Mouse (Mus musculus) liver, adult (tissue): ENCODE results near the gene Wnt3a.

ENCODE experiments used
- GATA4 ChIP-seq: IDR thresholded peaks from 2 replicates; pipeline ENCODE4 v1.6.1; 2014; ENCODE audit warnings: mild to moderate bottlenecking, low read length; ENCODE audit not compliant: insufficient replicate concordance

Gene Wnt3a

GRCm38 (mm10) chr11:59290702-59291303 lies at the start of gene Wnt3a:
Wnt3a (minus strand) TSS chr11:59290752.
- no peak for TF ChIP-seq GATA4

GRCm38 (mm10) chr11:59338736-59339120 lies 48.2 kb upstream of the Wnt3a start:
- no peak for TF ChIP-seq GATA4

GRCm38 (mm10) chr11:59337955-59338735 lies 47.6 kb upstream of the Wnt3a start:
- no peak for TF ChIP-seq GATA4

- no peak for TF ChIP-seq GATA4
Measured at GRCm38 (mm10) chr11:59336381-59336780, 45.8 kb upstream of the Wnt3a start.

- no peak for TF ChIP-seq GATA4
Measured at GRCm38 (mm10) chr11:59335942-59336341, 45.4 kb upstream of the Wnt3a start.

- TF ChIP-seq GATA4 = no peak
Measured at GRCm38 (mm10) chr11:59335150-59335549, 44.6 kb upstream of the Wnt3a start.

- no peak for TF ChIP-seq GATA4
Measured at GRCm38 (mm10) chr11:59332938-59333337, 42.4 kb upstream of the Wnt3a start.

- TF ChIP-seq GATA4 = no peak
Measured at GRCm38 (mm10) chr11:59331167-59331869, 40.8 kb upstream of the Wnt3a start.

- no peak for TF ChIP-seq GATA4
Measured at GRCm38 (mm10) chr11:59330560-59330959, 40.0 kb upstream of the Wnt3a start.

- TF ChIP-seq GATA4 = no peak
Measured at GRCm38 (mm10) chr11:59329616-59330015, 39.1 kb upstream of the Wnt3a start.

GRCm38 (mm10) chr11:59327625-59328024 lies 37.1 kb upstream of the Wnt3a start:
- no peak for TF ChIP-seq GATA4

- no peak for TF ChIP-seq GATA4
Measured at GRCm38 (mm10) chr11:59324777-59325176, 34.2 kb upstream of the Wnt3a start.

GRCm38 (mm10) chr11:59322988-59323387 lies 32.4 kb upstream of the Wnt3a start:
- TF ChIP-seq GATA4 = no peak

GRCm38 (mm10) chr11:59316517-59316916 lies 26.0 kb upstream of the Wnt3a start:
- no peak for TF ChIP-seq GATA4

GRCm38 (mm10) chr11:59313944-59314343 lies 23.4 kb upstream of the Wnt3a start:
- no peak for TF ChIP-seq GATA4

- TF ChIP-seq GATA4 = no peak
Measured at GRCm38 (mm10) chr11:59313029-59313811, 22.7 kb upstream of the Wnt3a start.

GRCm38 (mm10) chr11:59312501-59312900 lies 21.9 kb upstream of the Wnt3a start:
- TF ChIP-seq GATA4 = no peak
